Mouse (Mus musculus): Measurements from ENCODE around the gene Sema4c.
"Not testable (repeated sequence)": the region's sequence is repeated elsewhere in the genome, so short reads cannot be mapped to it uniquely, and the experiment has no call there.

Gene Sema4c

DNA sequence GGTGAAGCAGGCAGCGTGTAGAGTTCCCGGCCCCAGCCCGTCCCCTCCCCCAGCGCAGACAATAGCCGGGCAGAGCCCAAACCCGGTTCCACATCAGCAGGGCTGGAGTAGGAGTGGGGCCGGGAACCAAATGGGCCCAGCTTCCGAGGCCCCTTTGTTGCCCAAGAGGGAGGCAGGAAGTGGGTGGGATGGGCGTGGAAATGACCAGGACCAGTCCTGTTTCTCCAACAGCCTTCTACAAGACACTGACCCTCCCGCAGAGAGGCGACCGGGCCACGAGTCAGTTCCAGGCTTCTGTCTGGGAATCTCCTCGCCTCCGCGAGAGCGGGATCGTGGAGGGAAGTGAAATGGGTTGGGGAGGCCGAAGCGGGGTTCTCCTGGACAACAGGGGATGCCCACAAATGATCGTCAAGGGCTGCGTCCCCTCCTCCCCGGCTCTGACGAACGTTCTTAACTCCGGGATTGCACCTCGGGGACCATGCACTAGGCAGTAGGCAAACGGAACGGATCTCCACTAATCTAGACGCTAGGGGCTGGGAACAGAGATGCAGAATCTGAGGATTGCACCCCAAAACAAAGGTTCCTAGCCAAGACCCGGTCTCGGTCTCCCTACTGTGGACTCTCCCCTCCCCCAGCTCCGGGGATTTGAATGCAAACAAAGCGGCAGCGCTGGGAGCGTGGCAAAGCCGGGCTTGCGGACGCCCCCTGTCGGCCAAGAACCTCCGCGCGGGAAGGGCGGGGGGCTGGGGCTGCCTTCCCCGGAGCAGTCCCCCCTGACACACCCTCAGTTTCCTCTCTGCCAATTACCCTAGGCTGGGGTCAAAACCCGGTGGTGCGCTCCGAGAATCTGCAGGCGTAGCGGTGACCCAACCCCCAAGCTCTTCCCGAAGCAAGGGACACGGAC is 1.3 kb downstream of the Sema4c start:
- peak; percentile 43 for DNase-seq (ENCODE audit: extremely low read depth, low read depth)

DNA sequence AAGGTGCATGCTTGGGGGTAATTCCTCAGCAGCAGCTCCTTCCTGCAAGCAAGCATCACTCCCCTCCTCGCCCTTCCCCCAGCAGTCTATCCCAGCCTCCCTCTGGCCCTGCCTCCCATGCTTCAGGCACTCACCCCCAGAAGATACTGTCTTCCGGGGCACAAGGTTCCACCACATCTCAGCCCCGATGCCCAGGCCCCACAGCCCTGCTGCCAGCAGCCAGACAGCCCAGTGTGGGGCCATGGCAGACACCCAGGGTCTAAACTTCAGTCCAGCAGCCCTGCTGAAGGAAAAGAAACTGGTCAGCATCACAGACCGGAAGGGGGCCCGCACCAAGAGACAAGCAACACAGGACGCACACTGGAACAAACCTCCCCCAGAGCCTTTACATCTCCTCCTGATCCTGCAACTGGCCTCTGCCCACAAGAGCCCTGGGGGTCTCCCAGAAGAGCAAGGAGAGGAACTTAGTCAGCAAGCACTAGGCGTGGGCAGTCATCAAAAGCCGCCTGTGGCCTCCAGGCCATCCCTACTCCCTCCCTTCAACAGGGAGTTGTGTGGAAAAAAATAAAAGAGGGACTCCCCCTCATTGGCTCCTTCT is 2.3 kb downstream of the Sema4c start:
- no peak for DNase-seq (ENCODE audit: extremely low read depth, low read depth)

DNA sequence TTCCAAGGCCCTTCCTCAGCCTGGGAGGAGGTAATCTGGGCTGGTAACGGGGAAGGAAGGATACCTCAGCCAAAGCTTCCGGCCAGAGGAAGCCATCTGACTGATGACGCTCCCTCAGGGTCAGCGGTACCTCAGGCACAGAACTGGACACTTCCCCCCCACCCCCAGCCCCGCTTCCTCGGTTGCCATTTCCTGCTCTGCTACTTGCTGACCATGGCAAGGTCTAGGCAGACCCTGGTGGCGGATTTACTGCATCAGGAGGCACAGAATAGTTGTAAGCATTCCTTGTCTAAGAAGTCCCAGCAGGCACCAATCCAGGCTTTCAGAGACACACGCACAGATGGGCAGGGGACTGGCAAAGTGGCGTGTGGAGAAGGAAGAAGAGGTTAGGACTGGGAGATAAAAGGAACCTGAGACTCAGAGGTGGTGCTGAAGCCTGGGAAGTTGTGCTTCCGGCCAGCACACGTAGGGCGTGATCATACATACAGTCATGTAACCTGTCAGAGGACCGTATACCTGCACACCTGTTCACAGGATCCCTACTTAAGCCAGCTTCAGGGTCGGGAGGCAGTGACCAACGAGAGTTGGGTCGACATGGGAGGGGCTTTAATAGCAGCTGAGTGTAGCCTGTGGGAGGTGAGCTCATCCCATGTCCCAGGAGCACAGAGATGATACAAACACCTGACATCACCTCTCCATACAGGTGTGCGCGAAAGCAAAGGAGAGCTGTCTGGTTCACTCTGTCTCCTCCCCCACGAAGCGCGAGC is 3.3 kb downstream of the Sema4c start:
- no peak for DNase-seq (ENCODE audit: extremely low read depth, low read depth)

DNA sequence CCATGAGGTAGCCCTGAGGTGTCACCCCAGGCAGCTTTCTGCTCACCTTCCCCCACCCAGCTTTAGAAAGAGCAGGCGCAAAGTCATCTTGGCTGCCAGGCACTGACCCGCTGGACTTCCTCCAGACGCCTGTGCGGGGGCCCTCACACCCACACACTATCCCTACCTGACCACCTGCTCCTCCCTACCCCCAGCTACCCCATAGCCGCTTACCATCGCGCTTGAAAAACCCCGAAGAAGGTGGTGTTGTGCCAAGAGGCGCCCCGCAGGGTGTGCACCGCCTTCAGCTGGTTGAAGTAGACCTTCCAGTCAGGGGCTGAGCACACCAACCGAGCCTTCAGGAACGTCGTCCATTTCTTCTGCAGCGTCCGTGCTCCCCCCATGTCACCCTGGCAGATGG is 5.6 kb downstream of the Sema4c start:
- DNase-seq (ENCODE audit: extremely low read depth, low read depth) = no peak

DNA sequence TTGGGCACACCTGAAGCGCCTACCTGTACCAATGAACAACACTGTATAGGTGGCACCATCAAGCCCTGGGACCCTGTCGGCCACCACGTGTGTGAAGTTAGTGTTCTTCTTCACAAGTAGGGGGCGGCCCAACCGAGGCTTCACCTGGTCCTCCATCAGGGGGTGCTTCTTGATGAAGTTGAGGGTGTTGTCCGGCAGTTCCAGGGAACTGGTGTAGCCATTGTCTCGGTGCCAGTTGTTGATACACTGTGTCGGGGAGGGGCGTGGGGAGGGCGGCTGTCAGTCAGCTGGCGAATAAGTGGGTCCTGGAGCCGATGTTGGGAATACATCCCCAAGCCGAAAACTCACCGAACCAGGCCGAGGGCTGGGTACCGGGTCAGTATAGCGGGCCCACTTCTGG is 6.2 kb downstream of the Sema4c start:
- DNase-seq (ENCODE audit: extremely low read depth, low read depth) = no peak

DNA sequence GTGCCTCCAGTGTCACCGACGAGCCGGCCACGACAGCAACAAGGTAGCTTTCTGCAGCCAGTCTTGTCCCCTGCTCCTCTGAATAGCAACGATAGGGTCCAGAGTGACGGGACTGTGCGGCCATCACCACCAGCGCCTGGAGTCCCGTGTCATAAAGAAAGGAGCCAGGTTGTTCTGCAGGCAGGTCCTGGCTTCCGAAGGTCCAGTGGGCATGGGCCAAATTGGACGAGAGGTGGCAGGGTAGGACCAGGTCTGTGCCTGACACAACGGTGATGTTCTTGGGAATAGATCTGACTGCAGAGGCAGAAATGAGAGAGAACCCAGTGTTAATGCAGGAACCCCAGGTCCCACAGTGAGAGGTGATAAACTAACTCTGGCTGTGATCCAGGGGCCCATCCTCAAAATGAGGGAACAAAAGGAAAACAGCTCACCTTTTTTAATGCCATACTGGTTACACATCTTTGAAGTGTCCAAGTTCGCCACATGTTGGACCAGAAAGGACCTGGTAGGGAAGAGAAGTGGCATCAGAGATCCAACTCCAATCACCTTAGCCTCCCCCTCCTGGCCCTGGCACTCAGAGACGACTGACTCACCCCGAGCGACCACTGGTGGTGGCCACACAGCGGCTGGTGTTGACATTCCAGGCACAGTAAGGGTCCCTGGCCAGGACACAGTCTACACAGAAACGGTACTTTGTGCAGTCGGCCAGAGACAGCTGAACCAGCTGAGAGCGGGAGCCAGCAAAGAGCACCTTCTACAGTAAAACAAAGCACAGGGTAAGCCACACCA is 7.9 kb downstream of the Sema4c start:
- DNase-seq (ENCODE audit: extremely low read depth, low read depth) = no peak

DNA sequence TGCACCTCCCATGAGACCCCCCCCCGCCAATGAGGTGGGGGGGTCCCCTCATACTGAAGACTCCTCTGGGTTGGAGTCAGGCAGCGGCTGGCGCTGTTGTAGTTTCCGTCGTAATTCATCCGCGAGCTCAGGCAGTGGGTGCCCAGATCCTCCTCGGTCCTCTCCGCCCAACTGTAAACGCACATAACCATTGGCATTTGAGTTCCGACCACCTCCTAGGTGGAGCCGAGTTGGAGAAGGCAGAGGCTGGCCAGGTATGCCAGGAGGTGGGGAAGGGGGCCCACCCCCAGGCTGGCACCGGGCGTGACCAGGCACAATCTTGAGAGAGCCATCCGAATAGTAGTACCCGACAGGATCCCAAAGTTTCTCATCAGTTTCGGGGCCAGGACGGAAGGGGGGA is 8.7 kb downstream of the Sema4c start:
- DNase-seq (ENCODE audit: extremely low read depth, low read depth) = no peak

DNA sequence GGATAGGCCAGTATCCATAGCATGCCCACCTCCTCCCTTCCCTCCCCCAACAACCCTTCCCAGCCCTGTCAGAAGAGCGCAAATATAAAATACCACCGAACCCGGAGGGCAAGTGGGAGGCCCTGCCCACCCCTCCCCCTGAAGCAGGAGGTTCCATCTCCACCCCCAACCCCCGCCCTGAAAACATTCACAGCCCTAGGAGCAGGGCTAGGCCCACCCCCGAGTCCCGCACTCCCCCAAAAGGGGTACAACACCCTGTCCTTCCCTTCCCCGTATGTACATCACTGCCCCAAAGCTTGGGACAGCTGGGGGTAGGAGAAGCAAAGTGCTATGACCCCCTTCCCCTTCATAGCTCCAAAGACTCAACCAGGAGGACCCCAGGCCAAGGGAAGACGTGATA is 9.4 kb downstream of the Sema4c start:
- no peak for DNase-seq (ENCODE audit: extremely low read depth, low read depth)

DNA sequence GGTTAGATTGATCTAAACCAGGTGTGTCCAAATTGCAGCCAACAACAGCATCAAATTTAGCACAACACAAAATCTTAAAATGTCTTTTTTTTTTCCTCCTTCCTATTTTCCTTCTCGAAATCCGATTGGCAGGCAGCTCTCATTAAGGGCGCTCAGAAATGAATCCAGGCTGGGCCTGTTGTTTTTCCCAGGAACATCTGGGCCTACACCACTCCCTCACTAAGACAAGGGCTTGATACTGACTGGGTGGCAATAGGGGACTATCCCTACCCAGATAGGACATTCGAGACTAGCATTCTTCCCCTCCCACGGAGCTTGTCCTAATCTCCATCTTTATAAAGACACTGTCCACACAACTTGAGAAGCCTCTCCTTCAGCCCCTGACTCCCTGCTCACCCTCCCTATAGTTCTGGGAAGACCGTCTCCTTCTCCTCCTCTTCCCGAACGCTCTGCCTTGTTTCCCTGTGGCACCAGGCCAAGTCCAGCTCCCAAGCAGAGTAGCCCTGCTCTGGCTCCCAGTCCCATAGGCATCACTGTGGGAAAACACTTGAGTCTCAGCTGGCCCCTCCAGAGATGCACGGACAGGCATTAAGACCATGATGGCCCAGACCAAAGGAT is 10.1 kb downstream of the Sema4c start:
- no peak for DNase-seq (ENCODE audit: extremely low read depth, low read depth)

DNA sequence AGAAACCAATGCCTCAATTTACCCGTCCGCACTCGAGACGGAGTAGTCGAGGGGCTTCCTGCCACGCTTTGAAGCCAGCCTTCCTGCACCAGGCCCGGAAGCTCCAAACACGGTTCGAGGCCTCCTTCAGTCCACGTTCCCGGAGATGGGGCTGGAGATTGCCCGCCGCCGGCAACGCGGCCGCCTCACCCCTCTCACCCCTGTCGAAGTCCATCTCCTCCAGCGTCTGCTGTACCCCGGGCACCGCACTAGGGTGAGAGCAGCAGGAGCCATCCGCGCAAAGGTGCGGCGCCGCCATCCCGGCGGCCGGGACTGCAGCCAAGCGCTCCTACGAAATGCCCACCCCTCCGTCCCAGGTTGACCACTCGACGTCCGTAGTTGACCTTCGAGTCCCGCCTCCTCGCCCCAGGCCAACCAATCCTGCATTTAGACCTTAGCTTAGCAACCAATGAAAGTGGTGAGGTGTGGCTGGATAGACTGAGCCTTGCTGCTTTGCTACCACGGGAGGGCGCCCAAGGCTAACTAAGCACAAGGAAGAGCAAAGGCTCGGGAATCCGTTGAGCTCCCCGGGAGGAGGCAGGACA is 11.2 kb downstream of the Sema4c start, which contains the start of gene Ankrd39:
Gene Ankrd39, minus strand, starts transcription at position 558 of the 584 bp plus-strand sequence.
- peak; percentile 96 for DNase-seq (ENCODE audit: extremely low read depth, low read depth)

DNA sequence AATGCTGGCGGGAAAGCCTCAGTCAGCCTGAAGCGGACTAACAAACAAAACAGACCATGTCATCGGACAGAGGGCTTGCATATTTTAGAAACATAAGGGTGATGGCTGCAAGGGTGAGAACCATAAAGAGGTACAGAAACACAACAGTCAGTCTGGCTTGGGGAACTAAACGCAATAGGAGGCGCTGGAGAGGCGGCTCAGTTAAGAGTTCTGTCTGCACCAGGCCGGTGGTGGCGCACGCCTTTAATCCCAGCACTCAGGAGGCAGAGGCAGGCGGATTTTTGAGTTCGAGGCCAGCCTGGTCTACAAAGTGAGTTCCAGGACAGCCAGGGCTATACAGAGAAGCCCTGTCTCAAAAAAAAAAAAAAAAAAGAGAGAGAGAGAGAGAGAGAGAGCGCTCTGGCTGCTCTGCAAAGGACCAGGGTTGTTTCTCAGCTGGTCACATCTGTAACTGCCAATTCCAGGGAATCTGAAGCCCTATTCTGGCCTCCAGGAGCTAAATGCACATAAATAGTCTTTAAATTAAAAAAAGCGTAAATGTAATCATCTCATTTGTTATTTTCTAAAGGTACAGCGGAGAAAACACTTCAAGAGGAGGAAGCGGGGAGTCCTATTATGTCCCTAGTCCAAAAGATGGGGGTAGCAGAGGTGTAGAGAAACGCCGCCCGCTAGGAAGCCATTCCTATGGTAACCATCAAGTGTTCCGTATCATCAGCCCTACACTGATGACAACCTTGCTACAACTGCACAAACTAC is 12.1 kb downstream of the Sema4c start:
- peak; percentile 55 for DNase-seq (ENCODE audit: extremely low read depth, low read depth)

DNA sequence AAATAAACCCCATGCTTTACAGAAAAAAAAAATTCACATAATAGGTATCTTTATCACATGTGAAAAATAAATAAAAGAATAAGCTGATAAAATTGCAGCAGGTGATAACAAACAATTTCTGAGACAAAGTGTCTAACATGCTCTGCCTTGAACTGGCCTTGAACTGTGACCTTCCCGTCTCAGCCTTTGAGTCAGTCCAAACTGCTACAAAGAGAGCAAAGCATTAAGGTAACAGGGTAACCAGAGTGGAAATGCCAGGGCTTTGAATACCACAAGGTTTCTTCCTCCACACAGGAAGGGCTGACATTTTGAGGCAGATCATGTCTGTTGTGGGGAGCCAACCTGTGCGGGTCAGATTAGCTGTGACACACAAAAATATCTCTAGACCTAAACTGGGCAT is 12.8 kb downstream of the Sema4c start:
- DNase-seq (ENCODE audit: extremely low read depth, low read depth) = no peak

DNA sequence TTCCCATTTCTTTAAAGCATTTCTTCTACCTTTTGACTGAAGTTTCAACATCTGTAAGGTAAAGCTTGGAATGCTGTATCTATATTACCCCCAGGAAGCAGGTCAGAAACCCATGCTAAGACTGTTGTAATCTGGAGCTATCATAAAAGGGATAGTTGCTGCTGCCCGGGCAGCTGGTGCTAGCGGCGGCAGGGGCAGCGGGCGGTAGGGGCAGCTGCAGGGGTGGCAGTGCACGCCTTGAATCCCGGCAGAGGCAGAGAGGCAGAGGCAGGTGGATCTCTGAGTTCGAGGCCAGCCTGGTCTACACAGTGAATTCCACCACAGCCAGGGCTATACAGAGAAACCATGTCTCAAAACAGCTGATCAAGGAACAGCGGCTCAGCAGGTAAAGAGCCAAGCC is 15.2 kb downstream of the Sema4c start:
- DNase-seq (ENCODE audit: extremely low read depth, low read depth) = no peak

DNA sequence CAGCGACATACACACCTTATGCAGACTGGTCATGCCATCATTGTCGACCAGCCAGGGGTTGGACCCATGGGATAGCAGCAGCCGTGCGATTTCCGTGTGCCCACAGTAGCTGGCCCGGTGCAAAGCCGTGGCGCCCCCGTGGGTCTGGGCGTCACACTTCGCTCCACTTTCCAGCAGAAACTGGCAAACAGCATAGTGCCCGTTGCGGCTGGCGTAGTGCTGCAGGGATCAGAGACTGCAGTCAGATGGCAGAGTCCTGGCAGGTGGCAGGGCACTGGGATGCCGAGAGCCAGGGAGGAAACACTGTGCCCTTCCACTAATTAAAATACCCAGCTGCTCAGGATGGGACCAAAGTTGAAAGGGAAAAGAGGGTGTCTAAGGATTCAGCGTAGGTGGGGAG is 16.3 kb downstream of the Sema4c start:
- DNase-seq (ENCODE audit: extremely low read depth, low read depth) = no peak

DNA sequence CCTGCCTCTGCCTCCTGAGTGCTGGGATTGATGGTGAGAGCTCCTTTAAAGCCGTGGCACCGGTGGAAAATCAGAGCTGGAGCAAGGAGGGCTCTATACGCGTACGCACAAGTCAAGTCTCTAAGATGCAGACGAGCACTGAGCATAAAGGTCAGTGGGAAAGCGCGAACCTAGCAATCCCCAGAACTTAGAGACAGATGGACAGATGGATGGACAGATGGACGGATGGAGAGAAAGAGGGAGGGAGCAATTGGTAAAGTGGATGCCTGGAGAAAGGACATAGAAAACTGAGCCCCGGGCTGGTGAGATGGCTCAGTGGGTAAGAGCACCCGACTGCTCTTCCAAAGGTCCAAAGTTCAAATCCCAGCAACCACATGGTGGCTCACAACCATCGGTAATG is 17.3 kb downstream of the Sema4c start:
- no peak for DNase-seq (ENCODE audit: extremely low read depth, low read depth)

DNA sequence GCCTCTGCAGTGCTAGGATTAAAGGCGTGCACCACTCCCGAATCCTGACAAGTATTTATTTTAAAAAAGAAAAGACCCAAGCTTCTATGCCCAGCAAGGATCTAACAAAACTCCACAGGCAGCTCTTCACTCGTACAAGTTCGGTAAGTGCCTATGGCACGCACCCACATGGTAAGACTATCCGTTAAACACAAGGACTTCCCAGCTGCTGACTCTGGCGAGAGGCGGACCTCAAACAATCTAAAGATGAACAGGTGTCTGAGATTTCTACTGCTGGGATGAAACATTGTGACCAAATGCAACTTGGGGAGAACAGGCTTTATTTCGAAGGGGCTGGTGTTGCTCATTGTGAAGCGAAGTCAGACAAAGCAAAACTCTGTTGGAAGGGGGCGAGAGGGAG is 18.0 kb downstream of the Sema4c start:
- DNase-seq (ENCODE audit: extremely low read depth, low read depth) = no peak

DNA sequence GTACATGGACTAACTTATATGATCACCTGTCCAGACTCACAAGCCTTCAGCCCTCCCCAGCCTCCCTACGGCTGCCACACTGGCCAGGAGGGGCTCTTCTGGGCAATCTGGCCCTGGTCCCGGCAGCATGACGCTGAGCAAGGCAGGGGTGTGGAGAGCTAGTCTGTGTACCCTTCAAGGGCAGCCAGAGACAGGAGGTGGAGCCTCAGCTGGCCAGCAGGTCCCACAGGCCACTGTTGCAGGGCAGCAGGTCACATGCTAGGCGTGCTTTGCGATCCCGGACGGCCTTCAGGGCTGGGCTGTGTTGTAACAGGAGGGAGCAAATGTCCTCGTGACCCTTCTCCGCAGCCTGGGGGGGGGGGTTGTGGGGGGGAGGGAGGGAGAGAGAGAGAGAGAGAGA is 19.0 kb downstream of the Sema4c start, which contains the start of gene Gm42417:
Gene Gm42417, minus strand, starts transcription at position 244 of the 400 bp plus-strand sequence.
- no peak for DNase-seq (ENCODE audit: extremely low read depth, low read depth)

DNA sequence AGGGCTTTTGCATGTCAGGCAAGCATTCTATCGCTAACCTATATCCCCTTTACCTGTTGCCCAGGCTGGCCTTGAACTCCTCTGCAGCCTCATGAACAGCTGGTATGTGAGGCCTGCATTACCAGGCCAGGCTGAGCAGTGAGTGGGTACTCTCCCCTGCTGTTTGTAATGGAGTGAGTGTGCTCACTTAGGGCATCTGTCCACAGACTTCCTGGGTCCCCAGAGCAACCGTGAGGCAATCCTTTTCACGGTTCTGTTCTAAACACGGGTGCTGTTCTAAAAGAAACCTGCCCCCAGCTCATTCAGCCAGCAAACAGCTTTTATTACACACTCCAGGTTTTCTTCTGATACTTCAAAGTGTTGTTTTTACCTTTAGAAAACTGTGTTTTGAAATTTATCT is 19.4 kb downstream of the Sema4c start:
- no peak for DNase-seq (ENCODE audit: extremely low read depth, low read depth)

DNA sequence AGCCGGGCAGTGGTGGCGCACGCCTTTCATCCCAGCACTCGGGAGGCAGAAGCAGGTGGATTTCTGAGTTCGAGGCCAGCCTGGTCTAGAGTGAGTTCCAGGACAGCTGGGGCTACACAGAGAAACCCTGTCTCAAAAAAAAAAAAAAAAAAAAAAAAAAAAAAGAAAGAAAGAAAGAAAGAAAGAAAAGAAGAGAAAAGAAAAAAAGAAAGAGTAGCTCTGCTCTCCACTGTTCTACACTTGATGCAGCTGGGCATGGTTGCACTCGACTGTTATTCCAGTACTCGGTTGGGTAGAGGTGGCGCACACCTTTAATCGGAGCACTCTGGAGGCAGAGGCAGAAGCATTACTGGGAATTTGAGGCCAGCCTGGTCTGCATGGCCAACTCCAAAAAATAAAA is 21.4 kb downstream of the Sema4c start, which contains the start of gene Ankrd23:
Gene Ankrd23, minus strand, starts transcription at position 101 of the 400 bp plus-strand sequence.
- DNase-seq (ENCODE audit: extremely low read depth, low read depth) = not testable (repeated sequence)

DNA sequence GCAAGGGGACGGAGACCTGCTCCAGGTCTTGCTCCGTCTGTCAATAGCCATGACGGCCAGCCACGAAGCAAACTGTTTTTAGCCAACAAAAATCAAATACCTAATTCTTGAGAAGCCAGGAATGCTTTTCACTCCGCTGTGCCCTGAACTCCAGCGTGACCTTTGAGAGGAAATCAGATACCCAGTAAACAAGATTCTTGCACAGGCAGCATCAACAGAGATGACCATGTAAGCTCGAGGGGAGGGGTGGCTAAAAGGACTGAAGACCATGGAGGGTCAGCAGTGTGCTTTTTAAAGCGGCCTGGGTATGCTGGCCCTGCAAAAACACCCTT is 21.8 kb downstream of the Sema4c start:
- DNase-seq (ENCODE audit: extremely low read depth, low read depth) = no peak

All from MEL-GATA-1-ER (cell line).